Mouse (Mus musculus): ENCODE measurements at regions not wholly inside any gene's neighbourhood (a gene's known extent, or its start where the extent isn't known, plus 50 kb on each side); places are given as distances from the start of the nearest gene placed in this dataset.

DNA sequence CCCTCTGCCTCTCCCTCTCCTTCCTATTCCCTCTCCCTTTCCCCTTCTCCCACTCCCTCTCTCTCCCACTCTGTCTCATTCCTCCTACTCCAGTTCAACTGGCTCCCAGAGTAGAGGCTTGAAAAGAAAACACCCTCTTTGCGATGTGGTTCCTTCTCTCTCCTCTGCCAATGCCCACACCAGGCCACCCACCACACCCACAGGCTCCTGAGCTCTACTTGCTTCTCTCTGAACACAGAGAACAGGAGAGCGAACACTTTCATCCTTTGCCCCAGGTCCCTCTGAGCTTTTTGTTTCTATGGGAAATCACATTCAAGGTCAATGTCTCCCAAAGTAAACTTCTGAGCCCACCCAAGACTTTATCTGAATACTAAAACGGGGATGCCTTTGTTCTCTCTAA, 155.8 kb downstream of the Insig2 start:
- no peak for DNase-seq

DNA sequence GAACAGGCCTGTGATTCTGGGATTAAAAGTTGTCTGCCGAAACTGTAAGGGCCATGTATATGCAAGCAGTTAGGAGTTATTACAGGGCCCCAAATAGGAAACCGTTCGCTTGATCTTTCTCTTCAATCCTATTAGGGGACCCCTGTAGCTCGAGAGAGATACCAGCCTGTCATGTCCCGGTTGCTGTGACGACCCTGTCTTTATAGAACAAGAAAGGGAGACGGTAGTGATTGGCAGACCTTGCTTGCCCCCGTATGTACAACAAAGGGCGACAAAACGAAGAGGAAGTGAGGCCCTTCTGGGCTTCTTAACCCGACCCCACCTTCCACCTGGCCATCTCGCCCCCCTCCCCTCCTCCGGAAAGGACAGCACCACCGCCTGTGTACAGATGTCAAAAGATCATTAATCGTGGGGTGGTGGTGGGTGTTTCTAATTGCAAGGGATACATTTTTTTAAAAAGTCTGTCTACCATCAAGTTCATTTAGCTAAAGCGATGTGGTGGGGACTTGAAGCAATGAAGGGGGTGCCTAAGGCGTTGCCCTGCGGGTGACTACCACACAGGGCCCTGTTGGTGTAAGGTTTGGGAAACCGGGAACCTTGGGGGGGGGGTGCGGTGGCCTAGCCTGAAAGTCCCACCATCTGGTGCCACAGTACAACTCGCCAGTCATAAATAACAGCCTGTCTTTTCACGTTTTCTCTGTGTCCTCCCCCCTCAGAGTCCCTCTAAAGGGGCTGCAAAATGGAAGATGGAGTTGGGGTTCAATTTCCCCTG, 155.1 kb downstream of the Insig2 start:
- no peak for DNase-seq

DNA sequence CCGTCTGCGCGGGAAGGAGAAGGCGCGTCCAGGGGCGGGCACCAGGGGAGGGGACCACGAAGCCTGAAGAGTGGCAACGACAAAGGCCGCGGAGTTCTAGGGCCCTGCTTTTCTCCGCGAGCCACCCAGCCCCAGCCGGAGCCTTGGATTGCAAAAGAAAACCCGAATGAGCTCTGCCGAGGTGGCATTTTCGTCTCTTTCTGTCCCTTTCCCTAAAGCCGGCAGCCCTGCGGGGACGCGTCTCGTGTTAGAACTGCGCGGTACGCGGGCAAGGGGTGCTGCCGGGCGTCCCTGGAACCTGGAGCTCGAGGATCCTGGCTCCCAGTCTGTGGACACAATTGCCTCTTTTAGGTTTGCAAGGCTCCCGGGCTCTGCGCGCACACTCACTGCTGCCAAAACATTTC, 154.5 kb downstream of the Insig2 start:
- DNase-seq, result peak; percentile 18

DNA sequence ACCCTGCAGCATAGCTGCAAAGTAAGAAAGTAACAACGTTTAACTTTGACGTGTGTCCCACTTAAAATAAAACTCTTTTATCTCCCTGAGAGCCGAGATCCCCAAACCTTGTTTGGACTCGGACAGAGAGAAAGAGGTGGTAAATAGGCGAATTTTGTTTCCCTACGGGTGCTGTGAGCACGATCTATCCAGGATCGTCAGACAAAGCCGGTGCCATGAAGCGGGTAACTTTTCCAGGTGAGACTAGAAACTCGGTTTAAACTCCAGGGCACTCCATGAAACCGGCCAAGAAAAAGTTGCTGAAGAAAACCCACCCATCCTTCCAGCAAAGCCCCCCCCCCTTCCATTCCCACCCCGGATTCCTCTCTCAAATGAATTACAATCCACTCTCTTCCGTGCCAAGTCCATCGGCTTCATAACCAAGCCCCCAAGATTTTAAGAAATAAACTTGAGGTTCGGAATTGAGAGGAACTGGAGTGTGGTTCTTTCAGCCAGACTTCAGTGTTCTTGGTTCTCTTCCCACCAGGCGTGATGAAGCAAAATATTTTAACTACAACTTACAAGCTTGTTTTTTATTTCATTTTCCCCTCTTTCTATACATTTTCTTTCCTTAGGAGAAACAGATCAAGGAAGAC, 153.7 kb downstream of the Insig2 start:
- no peak for DNase-seq

DNA sequence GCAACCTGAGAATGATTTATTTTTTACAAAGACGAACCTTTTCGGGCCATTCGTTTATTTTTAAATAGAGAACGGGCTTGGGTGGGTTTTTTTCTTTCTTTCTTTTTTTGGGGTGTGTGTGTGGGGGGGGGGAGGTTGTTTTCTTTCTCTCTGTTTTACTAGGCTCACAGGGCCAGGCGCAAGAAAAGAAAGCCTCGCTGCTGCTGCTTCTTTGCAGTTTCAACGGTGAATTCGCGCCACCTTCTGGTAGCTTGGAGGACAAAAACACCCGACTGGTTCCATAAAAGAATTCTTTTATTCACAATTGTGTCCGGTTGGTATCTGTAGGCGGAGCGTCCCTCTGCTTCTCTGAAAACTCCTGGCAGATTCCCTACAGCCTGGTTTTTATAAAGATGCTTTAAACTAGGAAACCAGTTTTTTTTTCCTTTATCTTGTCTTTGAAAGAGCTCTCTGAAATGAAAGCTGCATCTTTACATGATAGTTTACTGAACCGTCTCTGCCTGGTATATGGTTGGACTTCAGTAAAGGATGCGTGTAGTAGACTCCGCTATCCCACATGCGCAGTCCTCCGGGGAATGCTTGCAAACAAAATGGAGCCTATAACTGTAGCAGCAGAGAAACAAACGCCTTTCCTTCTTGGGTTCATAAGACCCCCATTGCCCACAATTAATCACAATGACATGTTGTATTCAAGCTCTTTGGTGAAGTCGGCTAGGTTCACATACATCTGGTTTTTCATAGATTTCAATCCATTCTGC, 151.9 kb downstream of the Insig2 start:
- DNase-seq, result peak; percentile 76

DNA sequence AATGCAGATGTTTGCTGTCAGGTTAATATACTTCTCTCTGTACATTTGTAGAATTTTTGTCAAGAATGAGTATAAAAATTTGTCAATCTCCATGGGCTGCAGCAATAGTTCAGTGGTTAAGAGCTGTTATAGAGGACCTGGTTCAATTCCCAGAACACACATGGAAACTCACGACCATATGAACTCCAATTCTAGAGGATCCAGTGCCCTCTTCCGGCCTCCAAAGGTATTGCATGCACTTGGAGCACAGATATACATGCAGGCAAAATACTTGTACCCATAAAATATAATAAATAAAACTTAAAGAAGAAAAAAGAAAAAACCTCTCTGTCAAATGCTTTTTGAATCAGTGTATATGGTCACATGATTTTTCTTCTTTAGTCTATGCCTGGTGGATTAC, 143.5 kb downstream of the Insig2 start:
- DNase-seq, result no peak

- no peak for DNase-seq
Observed at GRCm38 (mm10) chr1:121194800-121195199, 137.6 kb downstream of the Insig2 start.

GRCm38 (mm10) chr1:121215843-121216242, 116.5 kb downstream of the Insig2 start:
- DNase-seq, result no peak

DNA sequence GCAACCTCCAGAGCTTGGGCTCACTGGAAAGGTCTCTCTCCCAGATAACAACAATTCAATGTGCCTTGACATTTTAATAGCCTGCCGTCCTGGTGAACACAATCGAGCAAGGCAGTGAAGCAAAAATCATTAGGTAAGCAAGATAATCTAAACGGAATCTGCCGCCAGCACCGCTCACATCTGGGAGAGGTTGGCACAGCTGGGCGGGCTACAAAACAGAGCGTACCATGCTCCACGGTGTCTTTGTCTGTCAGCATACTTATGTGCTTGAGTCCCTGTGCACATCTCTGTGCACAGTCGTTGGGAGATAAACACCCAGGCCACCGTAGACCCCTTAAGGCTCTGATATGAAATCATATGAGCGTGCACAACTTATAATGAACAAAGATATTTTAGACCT, 108.1 kb downstream of the Insig2 start:
- DNase-seq, result no peak

- DNase-seq, result no peak
Observed at GRCm38 (mm10) chr1:121226466-121227232, 105.7 kb downstream of the Insig2 start.

- DNase-seq, result no peak
Observed at GRCm38 (mm10) chr1:121227233-121227594, 105.2 kb downstream of the Insig2 start.

DNA sequence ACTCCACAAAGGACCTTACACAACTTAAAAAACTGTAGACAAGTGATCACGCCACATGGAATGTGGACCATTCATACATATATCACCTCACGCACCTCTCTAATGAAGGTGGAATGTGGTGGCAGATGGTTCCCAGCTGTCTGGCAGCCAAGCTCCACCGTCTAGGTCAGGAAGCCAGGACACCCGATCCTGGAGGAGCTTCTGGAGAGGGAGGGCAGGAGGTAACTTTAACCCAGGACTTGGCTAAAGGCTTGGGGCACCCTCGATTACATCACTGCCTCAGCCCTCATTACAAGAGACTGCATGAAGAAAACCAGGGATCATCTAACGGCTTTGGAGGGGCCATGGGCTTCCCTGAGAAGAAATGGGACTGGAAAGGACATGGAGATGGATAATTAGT, 88.8 kb downstream of the Insig2 start:
- DNase-seq, result no peak

- no peak for DNase-seq
Observed at GRCm38 (mm10) chr1:121247556-121247955, 84.8 kb downstream of the Insig2 start.

DNA sequence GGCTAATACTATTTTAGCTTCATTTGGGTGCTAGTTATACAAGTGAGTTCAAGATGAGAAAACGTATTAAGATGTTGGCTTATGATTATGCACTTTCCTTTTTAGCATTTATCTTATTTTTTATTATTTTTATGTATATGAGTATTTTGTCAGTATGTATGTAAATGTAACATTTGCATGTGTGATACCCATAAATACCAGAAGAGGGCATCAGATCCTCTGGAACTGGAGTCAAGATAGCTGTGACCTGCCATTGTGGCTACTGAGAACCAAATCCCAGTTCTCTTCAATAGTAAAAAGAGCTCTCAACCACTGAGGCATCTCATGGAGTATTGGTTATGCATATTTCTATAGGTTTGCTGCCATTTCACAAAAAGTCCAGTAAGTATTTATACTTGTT, 83.3 kb downstream of the Insig2 start:
- DNase-seq, result no peak

- DNase-seq, result no peak
Observed at GRCm38 (mm10) chr1:121250686-121251085, 81.7 kb downstream of the Insig2 start.

GRCm38 (mm10) chr1:121252056-121252455, 80.3 kb downstream of the Insig2 start:
- DNase-seq, result no peak

DNA sequence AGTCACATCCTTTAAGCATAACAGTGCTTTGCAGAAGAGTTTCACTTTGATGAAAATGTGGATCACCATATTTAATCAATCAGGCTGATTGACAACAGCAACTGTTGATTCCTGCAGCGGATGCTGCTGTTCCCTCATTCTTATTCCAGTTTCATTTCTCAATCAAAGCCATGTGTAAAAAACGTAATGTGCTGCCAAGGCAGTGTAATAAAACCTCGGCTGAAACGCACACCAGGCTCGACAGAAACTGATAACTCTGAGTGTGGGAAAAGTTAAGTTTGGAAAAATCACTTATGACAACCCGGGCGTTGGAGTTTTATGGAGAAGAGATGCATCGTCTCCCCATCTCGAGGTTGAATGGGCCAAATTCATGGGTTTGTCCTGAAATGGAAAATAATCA, 78.2 kb downstream of the Insig2 start:
- no peak for DNase-seq
